Mouse (Mus musculus) ES-Bruce4 (cell line): ENCODE measurements around the gene Dlst. TPM values are rescaled to one million over a fixed set of nuclear protein-coding genes. Genes with fewer than 3 reads are reported as not detected.

Experiments used
- H3K27ac ChIP-seq: 2 replicates; pipeline ENCODE4 v1.5.1; 2012; ENCODE audit warnings: low read length, inconsistent platforms; ENCODE audit not compliant: insufficient read depth
- H3K27me3 ChIP-seq: 2 replicates; pipeline ENCODE4 v1.6.1; 2012; ENCODE audit warnings: mild to moderate bottlenecking, low read length, inconsistent platforms; ENCODE audit not compliant: control insufficient read depth, poor library complexity, insufficient read depth, severe bottlenecking
- H3K36me3 ChIP-seq: 2 replicates; pipeline ENCODE4 v1.6.1; 2012; ENCODE audit warnings: inconsistent platforms, mild to moderate bottlenecking, low read length, moderate library complexity; ENCODE audit not compliant: control insufficient read depth, poor library complexity, insufficient read depth, severe bottlenecking
- H3K4me1 ChIP-seq: one replicate; pipeline ENCODE4 v1.8.1; 2011; ENCODE audit warnings: low read length; ENCODE audit not compliant: control insufficient read depth, insufficient read depth
- H3K4me3 ChIP-seq: 2 replicates; pipeline ENCODE4 v1.5.1; 2011; ENCODE audit warnings: low read depth, mild to moderate bottlenecking, low read length
- H3K9ac ChIP-seq: 2 replicates; pipeline ENCODE4 v1.6.1; 2012; ENCODE audit warnings: low read depth, mild to moderate bottlenecking, inconsistent platforms; ENCODE audit not compliant: poor library complexity, severe bottlenecking
- H3K9me3 ChIP-seq: replicated peaks from 2 replicates; pipeline ENCODE4 v1.6.1; 2012; ENCODE audit warnings: mild to moderate bottlenecking, low read length, inconsistent platforms; ENCODE audit not compliant: control insufficient read depth, poor library complexity, insufficient read depth, severe bottlenecking
- EP300 ChIP-seq: IDR thresholded peaks from 2 replicates; pipeline ENCODE4 v1.6.1; 2011; ENCODE audit warnings: low read depth, low read length; ENCODE audit not compliant: insufficient read depth
- POLR2A ChIP-seq: IDR thresholded peaks from one replicate; pipeline ENCODE4 v1.8.1; 2011; ENCODE audit warnings: low read length; ENCODE audit not compliant: insufficient read depth
- polyA plus RNA-seq: library from polyadenylated mRNA; stranded (reverse); fragments of >200 nt; gene quantifications from 2 replicates; pipeline ENCODE4 v1.2.4, GENCODE M21; 2011; ENCODE audit warnings: low read depth; ENCODE audit not compliant: missing spikeins, insufficient read depth, insufficient read length

The Dlst gene
- polyA plus RNA-seq, 1 experiment = 139 TPM

DNA sequence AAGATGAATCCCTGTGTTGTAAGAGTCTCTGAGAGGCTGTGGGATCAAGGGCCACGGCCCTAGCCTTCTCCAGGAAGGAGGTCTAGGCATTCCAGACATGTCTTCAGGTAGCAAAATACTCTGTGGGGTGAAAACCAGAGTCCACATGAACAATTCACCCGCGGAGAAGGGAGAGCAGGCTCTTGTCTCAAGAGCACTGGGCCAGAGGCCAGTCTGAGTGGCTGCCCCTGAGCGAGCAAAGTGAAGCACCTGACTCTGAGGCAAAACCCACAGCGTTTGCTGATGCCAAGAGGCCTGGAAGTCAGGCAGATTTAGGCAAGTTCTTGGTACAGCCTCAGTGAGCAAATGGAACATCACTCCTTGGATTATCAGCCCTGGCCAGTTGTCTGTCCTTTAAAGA lies 73.5 kb downstream of the Dlst start:
- no peaks in the 10 kb centered on the region for H3K9me3 ChIP-seq
- no peaks in the 10 kb centered on the region for H3K36me3 ChIP-seq
- TF ChIP-seq EP300 (no peak), POLR2A (no peak)
- H3K9ac ChIP-seq = no peak overlapping the region
- no peaks in the 10 kb centered on the region for H3K27me3 ChIP-seq
- no peak overlapping the region for H3K4me3 ChIP-seq
- no peaks in the 10 kb centered on the region for H3K4me1 ChIP-seq
- no peak overlapping the region for H3K27ac ChIP-seq

Other genes starting within 250 kb of the Dlst start
- gene Ltbp2, start 234.3 kb upstream of the Dlst start, polyA plus RNA-seq = 1.9 and 2.7 TPM in 2 replicates
- 173 and 179 TPM in 2 replicates for gene Fcf1, start 139.9 kb upstream of the Dlst start, polyA plus RNA-seq
- 30.7 and 32.3 TPM in 2 replicates for gene Arel1, start 139.9 kb upstream of the Dlst start, polyA plus RNA-seq
- 103 and 105 TPM in 2 replicates for gene Ylpm1, start 114.5 kb upstream of the Dlst start, polyA plus RNA-seq
- gene Prox2, start 74 bp upstream of the Dlst start, polyA plus RNA-seq = 0.62 and 0.73 TPM in 2 replicates
- gene Rps6kl1, start 40.4 kb downstream of the Dlst start, polyA plus RNA-seq = 3.0 and 3.8 TPM in 2 replicates
- 5.5 and 5.8 TPM in 2 replicates for gene Pgf, start 67.0 kb downstream of the Dlst start, polyA plus RNA-seq
- 58.0 and 71.6 TPM in 2 replicates for gene Eif2b2, start 108.6 kb downstream of the Dlst start, polyA plus RNA-seq
- 13.1 and 15.7 TPM in 2 replicates for gene Mlh3, start 159.8 kb downstream of the Dlst start, polyA plus RNA-seq
- gene Acyp1, start 177.6 kb downstream of the Dlst start, polyA plus RNA-seq = 47.1 and 53.7 TPM in 2 replicates
- 0.84 and 0.88 TPM in 2 replicates for gene Zc2hc1c, start 177.8 kb downstream of the Dlst start, polyA plus RNA-seq
- 42.3 and 43.2 TPM in 2 replicates for gene Nek9, start 228.5 kb downstream of the Dlst start, polyA plus RNA-seq